Mouse (Mus musculus) spleen, adult 2 months (tissue): Measurements from ENCODE around the gene Arf1. TPM values are rescaled to one million over a fixed set of nuclear protein-coding genes. Genes with fewer than 3 reads are reported as not detected.

Experiments used
- DNase-seq, 2 experiments: peaks; one replicate each; pipeline versions ENCODE4 v3.0.0 to v3.0.0-alpha.2; 2012 to 2021; ENCODE audit warnings: low spot score in 2 of 2, low read depth in 1 of 2
- H3K27ac ChIP-seq: fragments of 200-500 bp; 2 replicates; pipeline ENCODE4 v1.5.1; 2012; ENCODE audit warnings: low read length, inconsistent platforms; ENCODE audit not compliant: insufficient read depth
- H3K27me3 ChIP-seq: fragments of 200-500 bp; 2 replicates; pipeline ENCODE4 v1.6.1; 2012; ENCODE audit warnings: mild to moderate bottlenecking, moderate library complexity, low read length, inconsistent platforms; ENCODE audit not compliant: control insufficient read depth, insufficient read depth
- H3K36me3 ChIP-seq: fragments of 200-500 bp; 2 replicates; pipeline ENCODE4 v1.6.1; 2012; ENCODE audit warnings: mild to moderate bottlenecking, low read length, inconsistent platforms; ENCODE audit not compliant: control insufficient read depth, insufficient read depth
- H3K4me1 ChIP-seq: fragments of 200-500 bp; 2 replicates; pipeline ENCODE4 v1.6.1; 2011; ENCODE audit warnings: inconsistent platforms; ENCODE audit not compliant: control insufficient read depth, insufficient read depth, insufficient read length
- H3K4me3 ChIP-seq: fragments of 200-500 bp; 2 replicates; pipeline ENCODE4 v1.5.1; 2011; ENCODE audit warnings: mild to moderate bottlenecking, inconsistent platforms; ENCODE audit not compliant: insufficient read depth, insufficient read length; ENCODE audit errors: extremely low read depth
- CTCF ChIP-seq: fragments of 200-500 bp; IDR thresholded peaks from 2 replicates; pipeline ENCODE4 v1.5.1; 2011; ENCODE audit warnings: mild to moderate bottlenecking, inconsistent platforms; ENCODE audit not compliant: insufficient read depth, insufficient read length, insufficient replicate concordance; ENCODE audit errors: extremely low read depth
- POLR2A ChIP-seq: fragments of 200-500 bp; IDR thresholded peaks from 2 replicates; pipeline ENCODE4 v1.6.1; 2011; ENCODE audit warnings: low read depth, low read length, inconsistent platforms
- WGBS: fragments of 180-500 bp; shearing (Covaris S2); methylation state at CpG from one replicate; pipeline ENCODE4 v1.1.7; 2018; 5-methylcytosine and 5-hydroxymethylcytosine counted together
- polyA plus RNA-seq: library from polyadenylated mRNA; depleted of rRNA; stranded (reverse); fragments of >200 nt; gene quantifications from 2 replicates; pipeline ENCODE4 v1.2.3, GENCODE M21; 2012

Arf1 gene
- polyA plus RNA-seq, 1 experiment, result 252 TPM

GRCm38 (mm10) chr11:59209580-59209979 is 18.5 kb downstream of the Arf1 start:
- peaks cover 16% of the 10 kb centered on the region; the same call in 1 of the 2 replicates for H3K4me1 ChIP-seq
- WGBS, result 81% methylated on average over 5 of the region's 5 CpGs
- H3K27ac ChIP-seq, result no peak overlapping the region
- TF ChIP-seq CTCF (no peak), POLR2A (no peak)
- H3K27me3 ChIP-seq, result no peaks in the 10 kb centered on the region
- H3K4me3 ChIP-seq, result no peak overlapping the region
- no peak for DNase-seq
- peaks cover 19% of the 10 kb centered on the region for H3K36me3 ChIP-seq

DNA sequence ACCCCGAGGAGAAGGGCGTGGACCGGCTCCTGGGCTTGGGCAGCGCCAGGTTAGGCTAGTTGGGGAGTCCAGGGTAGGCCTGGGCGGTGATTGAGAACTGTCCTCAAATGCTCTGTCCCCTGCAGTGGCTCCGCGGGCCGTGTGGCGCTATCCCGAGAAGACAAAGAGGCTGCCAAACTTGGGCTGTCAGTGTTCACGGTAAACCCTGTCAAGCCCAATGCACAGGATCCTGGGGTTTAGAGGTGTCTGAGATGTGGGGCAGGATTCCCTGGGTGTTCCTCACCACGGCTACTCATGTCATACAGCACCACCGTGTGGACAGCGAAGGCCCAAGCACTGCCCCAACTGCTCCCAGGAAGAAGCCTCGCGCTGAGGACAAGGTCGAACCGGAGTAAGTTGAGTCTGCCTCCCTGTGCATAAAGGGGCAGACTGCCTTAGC is 19.0 kb downstream of the Arf1 start:
- Histone ChIP-seq H3K27me3 (no peaks in the 10 kb centered on the region), H3K27ac (peak overlapping the region; percentile 10; the same call in 1 of the 2 replicates), H3K36me3 (peaks cover 18% of the 10 kb centered on the region), H3K4me1 (peaks cover 16% of the 10 kb centered on the region; the same call in 1 of the 2 replicates), H3K4me3 (peak overlapping the region; percentile 98)
- WGBS, result 25% methylated on average over 18 of the region's 18 CpGs
- no peak for TF ChIP-seq POLR2A
- TF ChIP-seq CTCF, result peak; percentile 46; the same call in 1 of the 2 replicates
- DNase-seq, result peak in 1 of 2 experiments; percentile 43

DNA sequence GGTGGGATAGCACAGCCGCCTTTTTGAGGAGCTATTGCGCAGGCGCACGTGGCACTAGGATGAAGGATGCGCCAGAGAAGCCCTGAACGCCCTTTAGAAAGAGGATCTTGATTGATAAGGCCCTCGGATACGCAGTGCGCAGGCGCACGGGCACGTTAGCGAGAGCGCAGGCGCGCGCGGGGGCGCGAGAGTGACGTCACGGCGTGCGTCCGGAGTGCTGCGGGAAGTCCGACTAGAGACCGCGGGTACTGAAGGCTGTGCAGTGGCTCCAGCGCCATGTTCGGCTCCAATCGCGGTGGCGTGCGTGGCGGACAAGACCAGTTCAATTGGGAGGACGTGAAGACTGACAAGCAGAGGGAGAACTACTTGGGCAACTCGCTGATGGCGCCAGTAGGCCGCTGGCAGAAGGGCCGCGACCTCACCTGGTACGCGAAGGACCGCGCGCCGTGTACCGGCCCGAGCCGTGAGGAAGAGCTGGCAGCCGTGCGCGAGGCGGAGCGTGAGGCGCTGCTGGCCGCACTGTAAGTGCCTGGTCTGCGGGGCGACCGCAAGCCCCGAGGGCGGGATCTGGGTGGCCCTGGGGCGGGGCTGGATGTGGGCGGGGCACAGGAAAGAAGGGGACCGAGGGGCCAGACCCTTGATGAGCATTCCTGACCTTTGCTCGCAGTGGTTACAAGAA is 19.8 kb downstream of the Arf1 start, which contains the start of gene 2310033P09Rik:
Gene 2310033P09Rik (plus strand): TSS at position 169 of the 679 bp plus-strand sequence.
- Histone ChIP-seq H3K4me3 (peak within 1 kb of the TSS; percentile 98), H3K4me1 (peaks cover 16% of the 10 kb centered on the region; the same call in 1 of the 2 replicates), H3K36me3 (peaks cover 16% of the 10 kb centered on the region), H3K27me3 (no peaks in the 10 kb centered on the region), H3K27ac (peak within 1 kb of the TSS; percentile 89)
- TF ChIP-seq CTCF (no peak), POLR2A (peak; percentile 91)
- peak; percentile 90 to 92 for DNase-seq
- WGBS, result under 1% methylated on average over 67 of the region's 67 CpGs

- peak within 1 kb of the TSS; percentile 76 for H3K4me3 ChIP-seq
- peak; percentile 84 to 93 for DNase-seq
- H3K36me3 ChIP-seq, result 0 out of 2 replicates have a peak, but pooled peaks cover 2% of the 10 kb centered on the region
- TF ChIP-seq CTCF, result no peak
- TF ChIP-seq POLR2A, result 0 out of 2 replicates have a peak, but pooled peaks have one; percentile 12
- H3K27me3 ChIP-seq, result no peaks in the 10 kb centered on the region
- H3K27ac ChIP-seq, result peak within 1 kb of the TSS; percentile 65
- no peaks in the 10 kb centered on the region for H3K4me1 ChIP-seq
- under 1% methylated on average over 63 of the region's 63 CpGs for WGBS
These were observed 25.7 kb downstream of the Arf1 start, which contains the start of gene Mrpl55 for GRCm38 (mm10) chr11:59202081-59202995. Mrpl55 (plus strand) TSS chr11:59202486.

DNA sequence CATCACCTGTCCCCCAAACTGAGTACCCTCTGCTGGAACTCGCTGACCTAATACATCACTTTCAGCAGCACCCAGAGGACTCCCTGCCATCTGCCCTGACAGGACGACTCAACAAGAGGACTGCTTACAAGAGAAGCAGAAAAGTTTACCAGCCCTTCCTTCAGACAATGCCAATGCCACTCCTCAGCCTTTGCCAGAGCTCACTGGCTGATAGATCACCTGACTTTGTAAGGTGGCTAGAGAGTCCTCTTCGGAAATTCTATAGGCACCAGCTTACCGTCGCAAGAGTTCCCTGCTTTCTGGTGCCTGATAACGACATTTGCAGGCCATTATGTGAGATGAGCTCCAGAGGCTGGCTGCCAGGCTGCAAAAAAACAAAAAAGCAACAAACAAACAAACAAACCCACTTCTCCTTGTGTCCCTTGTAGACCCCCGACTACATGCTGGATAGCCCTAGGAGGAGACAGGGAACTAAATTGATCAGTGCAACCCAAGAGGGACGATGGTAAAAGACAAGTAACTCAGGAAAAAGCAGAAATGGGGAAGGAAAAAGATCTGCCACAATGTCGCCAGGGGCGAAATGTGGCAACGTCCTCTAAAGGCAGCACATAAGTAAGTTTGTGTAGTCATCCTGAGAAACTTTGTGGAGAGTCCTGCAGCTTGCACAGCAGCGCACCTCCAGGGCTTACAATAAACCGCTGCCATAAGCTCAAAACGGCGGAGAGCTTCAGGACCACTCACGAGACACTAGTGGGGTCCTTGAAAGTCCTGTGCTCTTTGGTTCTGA is 26.7 kb downstream of the Arf1 start:
- Histone ChIP-seq H3K27ac (peak overlapping the region; percentile 65), H3K4me1 (no peaks in the 10 kb centered on the region), H3K27me3 (no peaks in the 10 kb centered on the region), H3K4me3 (peak overlapping the region; percentile 76), H3K36me3 (0 out of 2 replicates have a peak, but pooled peaks cover 2% of the 10 kb centered on the region)
- DNase-seq, result no peak
- TF ChIP-seq POLR2A (no peak), CTCF (no peak)
- 18% methylated on average over 16 of the region's 16 CpGs for WGBS

DNA sequence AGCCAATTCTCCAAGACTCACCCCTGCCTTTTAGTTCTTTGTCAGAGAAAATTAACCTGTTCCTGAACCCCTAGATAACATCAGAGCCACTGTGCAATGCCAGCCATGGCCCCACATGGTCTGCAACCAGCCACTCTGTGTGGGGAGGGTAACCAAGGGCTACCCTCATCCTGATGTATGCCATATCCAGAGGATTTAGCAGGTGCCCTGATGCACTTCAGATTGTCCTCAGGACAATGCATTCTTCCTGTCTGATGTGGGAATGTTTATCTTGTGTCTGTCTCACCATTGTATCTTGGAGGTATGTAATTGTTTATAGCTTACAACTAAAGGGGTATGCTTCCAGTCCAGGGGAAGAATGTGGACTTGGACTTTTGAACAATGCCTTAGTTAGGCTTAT is 31.8 kb downstream of the Arf1 start:
- H3K27me3 ChIP-seq, result no peaks in the 10 kb centered on the region
- no peaks in the 10 kb centered on the region for H3K36me3 ChIP-seq
- no peak for DNase-seq
- TF ChIP-seq POLR2A, result no peak
- TF ChIP-seq CTCF, result no peak
- H3K4me1 ChIP-seq, result no peaks in the 10 kb centered on the region
- no peak overlapping the region for H3K27ac ChIP-seq
- no peak overlapping the region for H3K4me3 ChIP-seq
